Comparison of ENCODE assay signal across 15 mouse cellular contexts in the genomic region with DNA sequence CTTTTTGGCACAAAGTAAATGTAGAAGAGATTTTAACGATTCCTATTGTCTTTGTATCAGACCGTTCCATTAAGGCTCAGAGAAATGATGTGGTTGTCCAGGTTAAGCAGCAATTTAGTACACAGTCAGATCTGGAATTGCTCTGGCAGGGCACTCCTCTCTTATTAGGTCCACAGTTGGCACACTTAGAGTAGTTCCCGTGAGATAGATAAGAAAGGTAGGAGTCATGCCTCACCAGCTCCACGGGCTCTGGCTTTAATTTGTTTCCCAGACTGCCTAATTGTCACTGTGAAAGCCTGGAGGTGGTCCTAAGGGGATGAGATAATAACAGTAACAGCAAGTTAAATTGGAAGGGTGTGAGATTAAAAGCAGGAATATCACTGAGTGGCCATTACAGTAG.
"Had no signal": no experiment of that assay in that cellular context is flagged by ENCODE, and none has a peak within 500 bp of the region (broad histone marks: within the 10 kb centered on the region; RNA-seq: fewer than 3 reads in every experiment).

No protein-coding gene starts in this region.

- H3K27me3 ChIP-seq: midbrain, embryonic 12.5 days; neural tube, embryonic 12.5 days had no signal

- H3K9ac ChIP-seq: liver, embryonic 14.5 days; lung, embryonic 14.5 days; midbrain, embryonic 12.5 days; neural tube, embryonic 12.5 days had no signal

- H3K4me1 ChIP-seq: neural tube, embryonic 12.5 days had no signal

- H3K4me3 ChIP-seq: midbrain, embryonic 10.5 days; midbrain, embryonic 12.5 days; myocyte; neural tube, embryonic 12.5 days had no signal

- H3K9me3 ChIP-seq: midbrain, embryonic 10.5 days; midbrain, embryonic 12.5 days; neural tube, embryonic 12.5 days had no signal

- DNase-seq: lung, adult 18-20 months; lung, embryonic 14.5 days; lung, postnatal 10 days; lung, postnatal 4 days; midbrain, embryonic 14.5 days; right cerebral cortex, postnatal 4 days; spleen, adult 18-20 months; thymus, adult 18-20 months; thymus, postnatal 14 days; thymus, postnatal 36 days had no signal

- H3K4me2 ChIP-seq: lung, embryonic 14.5 days; midbrain, embryonic 12.5 days; neural tube, embryonic 12.5 days had no signal

- H3K27ac ChIP-seq: liver, embryonic 14.5 days; midbrain, embryonic 10.5 days; midbrain, embryonic 12.5 days; neural tube, embryonic 12.5 days had no signal

- H3K36me3 ChIP-seq: midbrain, embryonic 10.5 days; midbrain, embryonic 12.5 days; neural tube, embryonic 12.5 days had no signal
